Mouse (Mus musculus): ENCODE measurements around the gene Olfr1183. TPM values are rescaled to one million over a fixed set of nuclear protein-coding genes. Genes with fewer than 3 reads are reported as not detected.

The Olfr1183 gene
- polyA plus RNA-seq, 1 experiment from 2014 or later, result not detected

Other genes starting within 250 kb of the Olfr1183 start
- gene Olfr1170, start 226.5 kb upstream of the Olfr1183 start, polyA plus RNA-seq (2015; fragmentation: Nextera tagmentation; extraction: Ambion mirVana), result not detected in 2 replicates
- gene Olfr1173, start 175.0 kb upstream of the Olfr1183 start, polyA plus RNA-seq (2015; fragmentation: Nextera tagmentation; extraction: Ambion mirVana), result not detected in 2 replicates
- gene Olfr1174-ps, start 139.7 kb upstream of the Olfr1183 start, polyA plus RNA-seq (2015; fragmentation: Nextera tagmentation; extraction: Ambion mirVana), result not detected in 2 replicates
- not detected in 2 replicates for gene Olfr1175-ps, start 127.7 kb upstream of the Olfr1183 start, polyA plus RNA-seq (2015; fragmentation: Nextera tagmentation; extraction: Ambion mirVana)
- gene Olfr1176, start 118.1 kb upstream of the Olfr1183 start, polyA plus RNA-seq (2015; fragmentation: Nextera tagmentation; extraction: Ambion mirVana), result not detected in 2 replicates
- gene Olfr1177-ps, start 108.4 kb upstream of the Olfr1183 start, polyA plus RNA-seq (2015; fragmentation: Nextera tagmentation; extraction: Ambion mirVana), result not detected in 2 replicates
- gene Olfr1178, start 67.8 kb upstream of the Olfr1183 start, polyA plus RNA-seq (2015; fragmentation: Nextera tagmentation; extraction: Ambion mirVana), result not detected in 2 replicates
- gene Olfr1179, start 48.4 kb upstream of the Olfr1183 start, polyA plus RNA-seq (2015; fragmentation: Nextera tagmentation; extraction: Ambion mirVana), result not detected in 2 replicates
- not detected in 2 replicates for gene Olfr1180, start 35.7 kb upstream of the Olfr1183 start, polyA plus RNA-seq (2015; fragmentation: Nextera tagmentation; extraction: Ambion mirVana)
- gene Olfr1181, start 28.7 kb upstream of the Olfr1183 start, polyA plus RNA-seq (2015; fragmentation: Nextera tagmentation; extraction: Ambion mirVana), result not detected in 2 replicates
- gene Gm13757, start 5.7 kb upstream of the Olfr1183 start, polyA plus RNA-seq (2015; fragmentation: Nextera tagmentation; extraction: Ambion mirVana), result not detected in 2 replicates
- not detected in 2 replicates for gene Olfr1184, start 28.7 kb downstream of the Olfr1183 start, polyA plus RNA-seq (2015; fragmentation: Nextera tagmentation; extraction: Ambion mirVana)
- not detected in 2 replicates for gene Olfr1185-ps1, start 38.5 kb downstream of the Olfr1183 start, polyA plus RNA-seq (2015; fragmentation: Nextera tagmentation; extraction: Ambion mirVana)
- gene Olfr1186, start 63.7 kb downstream of the Olfr1183 start, polyA plus RNA-seq (2015; fragmentation: Nextera tagmentation; extraction: Ambion mirVana), result not detected in 2 replicates
- gene Olfr1188, start 102.1 kb downstream of the Olfr1183 start, polyA plus RNA-seq (2015; fragmentation: Nextera tagmentation; extraction: Ambion mirVana), result not detected in 2 replicates
- gene Olfr1189, start 131.6 kb downstream of the Olfr1183 start, polyA plus RNA-seq (2015; fragmentation: Nextera tagmentation; extraction: Ambion mirVana), result not detected in 2 replicates
- not detected in 2 replicates for gene Olfr1191-ps1, start 185.7 kb downstream of the Olfr1183 start, polyA plus RNA-seq (2015; fragmentation: Nextera tagmentation; extraction: Ambion mirVana)
- not detected in 2 replicates for gene Olfr1192-ps1, start 193.6 kb downstream of the Olfr1183 start, polyA plus RNA-seq (2015; fragmentation: Nextera tagmentation; extraction: Ambion mirVana)
- gene Olfr1193, start 220.8 kb downstream of the Olfr1183 start, polyA plus RNA-seq (2015; fragmentation: Nextera tagmentation; extraction: Ambion mirVana), result not detected in 2 replicates
- gene Olfr1195, start 234.3 kb downstream of the Olfr1183 start, polyA plus RNA-seq (2015; fragmentation: Nextera tagmentation; extraction: Ambion mirVana), result not detected in 2 replicates
- not detected in 2 replicates for gene Olfr1196, start 249.7 kb downstream of the Olfr1183 start, polyA plus RNA-seq (2015; fragmentation: Nextera tagmentation; extraction: Ambion mirVana)